Mouse (Mus musculus) 416B (cell line): Measurements from ENCODE around the gene Khk.
"Not testable (repeated sequence)": the region's sequence is repeated elsewhere in the genome, so short reads cannot be mapped to it uniquely, and the experiment has no call there.

ENCODE experiments used
- DNase-seq: peaks from one replicate; pipeline ENCODE4 v3.0.0; 2011; ENCODE audit warnings: low read depth

Gene Khk

GRCm38 (mm10) chr5:30921256-30922033 lies at the start of gene Khk:
Gene Khk (plus strand): TSS chr5:30921431.
- peak; percentile 96 for DNase-seq

- DNase-seq, result no peak
These were observed 48.7 kb upstream of the Khk start for GRCm38 (mm10) chr5:30872574-30872973.

GRCm38 (mm10) chr5:30874365-30874764 lies 46.9 kb upstream of the Khk start:
- DNase-seq, result no peak

GRCm38 (mm10) chr5:30878616-30879015 lies 42.6 kb upstream of the Khk start:
- no peak for DNase-seq

- DNase-seq, result peak; percentile 40
These were observed 41.8 kb upstream of the Khk start for GRCm38 (mm10) chr5:30879347-30879943.

GRCm38 (mm10) chr5:30881839-30882238 lies 39.4 kb upstream of the Khk start:
- not testable (repeated sequence) for DNase-seq

GRCm38 (mm10) chr5:30886209-30886608 lies 35.0 kb upstream of the Khk start:
- DNase-seq, result peak; percentile 30

- no peak for DNase-seq
These were observed 34.5 kb upstream of the Khk start for GRCm38 (mm10) chr5:30886731-30887130.

- peak; percentile 95 for DNase-seq
These were observed 33.9 kb upstream of the Khk start for GRCm38 (mm10) chr5:30887331-30887761.

- DNase-seq, result peak; percentile 99
These were observed 33.3 kb upstream of the Khk start for GRCm38 (mm10) chr5:30887858-30888336.

GRCm38 (mm10) chr5:30888337-30889087 lies 32.7 kb upstream of the Khk start, which contains the start of gene Agbl5:
Gene Agbl5 (plus strand): TSS chr5:30888694.
- peak; percentile 96 for DNase-seq

- DNase-seq, result no peak
These were observed 32.0 kb upstream of the Khk start for GRCm38 (mm10) chr5:30889088-30889754.

- DNase-seq, result peak; percentile 38
These were observed 30.9 kb upstream of the Khk start for GRCm38 (mm10) chr5:30890375-30890774.

GRCm38 (mm10) chr5:30901860-30902259 lies 19.4 kb upstream of the Khk start:
- peak; percentile 35 for DNase-seq

GRCm38 (mm10) chr5:30907413-30908059 lies 13.7 kb upstream of the Khk start, which contains the start of gene Ost4:
Gene Ost4 (minus strand): TSS chr5:30907788.
- peak; percentile 96 for DNase-seq

- no peak for DNase-seq
These were observed 12.6 kb upstream of the Khk start for GRCm38 (mm10) chr5:30908426-30909299.

- DNase-seq, result no peak
These were observed 12.0 kb upstream of the Khk start for GRCm38 (mm10) chr5:30909300-30909659.

- no peak for DNase-seq
These were observed 11.4 kb upstream of the Khk start for GRCm38 (mm10) chr5:30909863-30910262.

GRCm38 (mm10) chr5:30910481-30910880 lies 10.8 kb upstream of the Khk start:
- peak; percentile 39 for DNase-seq

GRCm38 (mm10) chr5:30912156-30912555 lies 9.1 kb upstream of the Khk start:
- no peak for DNase-seq
